Mouse (Mus musculus) stomach, postnatal 0 days (tissue): ENCODE measurements around the gene Commd2.

Source experiments
- CTCF ChIP-seq: IDR thresholded peaks from 2 replicates; pipeline ENCODE4 v1.5.1; 2016; ENCODE audit warnings: antibody characterized with exemption, low read depth, mild to moderate bottlenecking, moderate library complexity
- EP300 ChIP-seq: optimal IDR thresholded peaks from 2 replicates; pipeline ENCODE3; 2016; ENCODE audit warnings: antibody characterized with exemption

GRCm38 (mm10) chr3:57674075-57674474 is 22.6 kb upstream of the Commd2 start:
- TF ChIP-seq EP300 (no peak), CTCF (no peak)
